Mouse (Mus musculus): Measurements from ENCODE around the gene Gas2l1.

DNA sequence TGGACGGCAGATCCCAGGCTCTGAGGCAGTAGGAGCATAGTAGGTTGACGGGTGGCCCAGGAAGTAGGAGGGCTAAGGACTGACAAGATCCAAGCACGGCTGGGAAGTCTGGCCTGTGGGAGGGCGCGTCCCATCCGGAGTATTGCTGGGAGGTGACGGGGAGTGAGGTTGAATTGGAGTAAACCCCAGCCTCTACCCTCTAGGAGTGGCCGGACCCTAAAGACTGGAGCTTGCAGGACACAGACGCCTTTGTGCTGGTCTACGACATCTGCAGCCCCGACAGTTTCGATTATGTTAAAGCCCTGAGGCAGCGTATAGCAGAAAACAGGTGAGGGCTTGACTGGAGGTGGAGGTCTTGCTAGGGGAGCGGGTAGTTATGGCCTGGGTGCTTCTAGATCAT, 5.9 kb downstream of the Gas2l1 start:
- TF ChIP-seq CTCF (IDR thresholded peaks at IDR 0.05 in 2 of 3, conservative IDR thresholded peaks at IDR 0.05 in 1 of 3; ENCODE audit: control insufficient read depth in 1 of 3, insufficient read depth in 1 of 3, low read depth in 2 of 3, low read length in 3 of 3, poor library complexity in 1 of 3, severe bottlenecking in 1 of 3) (no peak), POLR2AphosphoS5 (IDR thresholded peaks at IDR 0.05; ENCODE audit: borderline replicate concordance, low read depth, low read length) (no peak), E2F4 (IDR thresholded peaks at IDR 0.05; ENCODE audit: borderline replicate concordance, low read depth, low read length) (no peak), CHD1 (IDR thresholded peaks at IDR 0.05; ENCODE audit: low read depth, low read length) (no peak), POLR2A (IDR thresholded peaks at IDR 0.05; ENCODE audit: control insufficient read depth in 1 of 2, insufficient read depth in 1 of 2, low read depth in 1 of 2, low read length in 2 of 2, poor library complexity in 1 of 2) (no peak; a peak in 1 of 4 replicates), ELF1 (IDR thresholded peaks at IDR 0.05; ENCODE audit: low read depth, low read length) (no peak)
